Mouse (Mus musculus) limb, embryonic 10.5 days (tissue): Measurements from ENCODE around the gene Gabbr2. TPM values are rescaled to one million over a fixed set of nuclear protein-coding genes. Genes with fewer than 3 reads are reported as not detected.
A peak's percentile ranks its signal among the peaks of the same experiment; 100 is the strongest.

Experiments used
- DNase-seq: peaks from one replicate; pipeline ENCODE4 v3.0.0-alpha.2; 2017; ENCODE audit warnings: low spot score
- H3K27ac ChIP-seq: fragments of 300-500 bp; sonication (generic); 2 replicates; pipeline ENCODE4 v1.5.1; 2016; ENCODE audit warnings: mild to moderate bottlenecking
- H3K27me3 ChIP-seq: fragments of 300-500 bp; sonication (generic); 2 replicates; pipeline ENCODE4 v1.6.1; 2016; ENCODE audit warnings: low read depth, mild to moderate bottlenecking; ENCODE audit not compliant: poor library complexity, severe bottlenecking
- H3K36me3 ChIP-seq: fragments of 300-500 bp; sonication (generic); 2 replicates; pipeline ENCODE4 v1.6.1; 2016; ENCODE audit warnings: mild to moderate bottlenecking, moderate library complexity
- H3K4me1 ChIP-seq: fragments of 300-500 bp; sonication (generic); 2 replicates; pipeline ENCODE4 v1.6.1; 2016
- H3K4me3 ChIP-seq: fragments of 300-500 bp; sonication (generic); 2 replicates; pipeline ENCODE4 v1.5.1; 2016; ENCODE audit warnings: mild to moderate bottlenecking, moderate library complexity
- H3K9me3 ChIP-seq: fragments of 300-500 bp; sonication (generic); replicated peaks from 2 replicates; pipeline ENCODE4 v1.6.1; 2016; ENCODE audit warnings: mild to moderate bottlenecking
- WGBS: fragments of 180-500 bp; shearing (Covaris S2); methylation state at CpG from one replicate; pipeline ENCODE4 v1.1.7; 2016; 5-methylcytosine and 5-hydroxymethylcytosine counted together
- polyA plus RNA-seq: library from polyadenylated mRNA; unstranded; fragments of >200 nt; fragmentation: Nextera tagmentation; extraction: Ambion mirVana; gene quantifications from 2 replicates; pipeline ENCODE4 v1.2.1, GENCODE M21; 2016

Gene Gabbr2
- polyA plus RNA-seq, 1 experiment from 2014 or later, result 0.10 TPM

DNA sequence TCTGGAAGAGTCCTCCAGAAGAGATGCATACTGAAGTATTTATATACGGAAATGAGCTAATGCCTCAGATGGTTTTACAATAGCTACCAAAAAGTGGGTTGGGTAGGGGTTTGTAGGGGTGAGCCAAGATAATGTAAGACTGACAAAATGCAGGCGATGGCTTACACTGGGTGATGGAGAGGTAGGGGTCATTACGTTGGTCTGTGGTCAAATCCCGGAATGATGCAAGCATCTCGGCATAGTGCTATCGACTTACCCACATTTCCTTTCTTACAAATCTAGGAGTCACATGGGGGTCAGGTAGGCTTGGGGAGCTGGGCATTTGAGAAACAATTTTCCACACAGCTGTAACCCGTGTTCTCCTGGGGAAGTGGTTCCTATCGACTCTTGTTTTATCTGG is 242.7 kb downstream of the Gabbr2 start:
- Histone ChIP-seq H3K36me3 (no peaks in the 10 kb centered on the region), H3K4me1 (peaks cover 15% of the 10 kb centered on the region; the same call in 1 of the 2 replicates), H3K9me3 (no peaks in the 10 kb centered on the region), H3K4me3 (no peak overlapping the region), H3K27ac (no peak overlapping the region), H3K27me3 (peaks cover 8% of the 10 kb centered on the region)
- 82% methylated on average over 8 of the region's 8 CpGs for WGBS
- no peak for DNase-seq

DNA sequence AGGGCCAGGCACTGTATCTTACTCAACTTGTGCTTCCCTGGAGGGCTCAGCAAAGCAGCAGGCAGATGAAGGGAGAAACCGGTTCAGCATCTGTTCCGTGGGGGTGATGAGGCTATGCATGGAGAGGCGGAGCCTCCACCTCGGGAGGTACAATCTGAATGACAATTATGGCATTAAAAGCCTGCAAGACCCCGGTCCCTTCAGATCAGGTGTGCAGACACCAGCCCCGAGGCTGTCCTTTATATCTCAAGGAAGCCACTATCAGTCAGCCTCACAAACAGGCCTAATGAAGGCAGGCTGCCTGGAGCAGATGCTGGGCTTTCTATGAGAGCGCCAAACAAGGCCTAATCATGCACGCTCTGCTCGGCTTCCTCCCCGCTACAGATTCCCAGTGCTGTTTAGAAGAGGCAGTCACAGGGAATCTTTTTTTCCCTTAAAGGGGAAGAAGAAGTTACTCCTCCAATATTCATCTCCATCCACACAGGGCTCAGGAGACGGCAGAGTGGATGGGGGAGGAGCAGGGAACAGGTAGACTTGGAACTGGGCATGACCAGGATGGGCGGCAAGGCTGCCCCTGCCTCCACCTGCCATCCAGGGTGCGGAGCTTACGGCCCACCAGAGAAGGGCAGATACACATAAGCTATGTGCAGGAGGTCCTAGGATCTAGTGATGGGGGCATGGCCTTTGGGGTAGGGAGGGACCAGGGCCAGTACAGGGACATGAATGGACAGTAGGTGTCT is 244.5 kb downstream of the Gabbr2 start:
- peaks cover 8% of the 10 kb centered on the region for H3K27me3 ChIP-seq
- DNase-seq, result no peak
- no peaks in the 10 kb centered on the region for H3K36me3 ChIP-seq
- no peak overlapping the region for H3K4me3 ChIP-seq
- H3K9me3 ChIP-seq, result no peaks in the 10 kb centered on the region
- WGBS, result 35% methylated on average over 14 of the region's 14 CpGs
- H3K27ac ChIP-seq, result no peak overlapping the region
- H3K4me1 ChIP-seq, result peaks cover 14% of the 10 kb centered on the region; the same call in 1 of the 2 replicates

DNA sequence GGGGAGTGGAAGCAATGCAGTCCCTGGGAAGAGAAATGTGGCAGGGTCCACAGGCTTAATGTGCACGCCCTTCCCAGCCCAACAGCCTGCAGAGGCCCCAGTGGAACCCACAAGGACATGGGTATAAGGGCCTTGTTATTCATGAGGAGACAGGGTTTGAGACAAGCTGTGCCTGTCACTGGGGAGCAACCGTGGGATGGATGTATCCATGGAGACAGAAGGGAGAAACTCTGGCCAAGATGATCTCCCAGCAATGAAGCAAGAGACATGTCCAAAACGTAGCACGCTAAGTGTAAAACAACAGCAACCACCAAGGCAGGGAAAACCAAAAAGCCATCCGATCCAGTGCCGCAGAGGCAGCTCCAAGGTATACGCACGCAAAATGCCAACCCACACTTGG is 246.1 kb downstream of the Gabbr2 start:
- Histone ChIP-seq H3K4me1 (0 out of 2 replicates have a peak, but pooled peaks cover 9% of the 10 kb centered on the region), H3K9me3 (no peaks in the 10 kb centered on the region), H3K27me3 (peaks cover 8% of the 10 kb centered on the region), H3K27ac (no peak overlapping the region), H3K36me3 (no peaks in the 10 kb centered on the region), H3K4me3 (no peak overlapping the region)
- 88% methylated on average over 8 of the region's 8 CpGs for WGBS
- DNase-seq, result no peak

DNA sequence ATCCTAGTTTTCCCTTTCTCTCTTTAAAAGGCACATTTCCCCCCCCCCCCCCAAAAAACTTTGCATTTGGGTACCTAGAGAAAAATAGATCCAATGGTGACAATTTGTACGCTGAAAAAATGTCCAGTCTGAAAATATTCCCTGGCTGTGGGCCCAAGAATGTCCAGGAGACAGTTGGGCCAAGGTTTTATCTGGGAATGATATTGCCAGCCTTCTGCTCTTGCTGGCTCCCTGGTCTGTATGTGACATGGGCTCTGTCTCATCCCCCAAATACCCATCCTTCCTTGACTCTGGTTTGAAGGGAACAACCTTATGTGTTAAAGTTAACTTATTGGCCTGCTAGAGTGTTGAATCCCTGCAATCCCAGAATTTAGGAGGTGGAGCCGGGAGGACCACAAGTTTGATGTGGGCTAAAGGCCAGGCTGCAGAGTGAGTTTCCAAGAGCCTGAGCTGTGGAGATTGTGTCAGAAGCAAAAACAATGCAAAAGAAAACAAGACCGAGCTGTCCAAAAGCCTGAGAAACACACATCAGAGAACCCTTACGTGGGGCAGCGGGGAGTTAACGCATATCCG is 247.0 kb downstream of the Gabbr2 start:
- peaks cover 8% of the 10 kb centered on the region for H3K27me3 ChIP-seq
- 88% methylated on average over 7 of the region's 7 CpGs for WGBS
- no peak overlapping the region for H3K27ac ChIP-seq
- H3K4me1 ChIP-seq, result 0 out of 2 replicates have a peak, but pooled peaks cover 9% of the 10 kb centered on the region
- H3K9me3 ChIP-seq, result no peaks in the 10 kb centered on the region
- H3K36me3 ChIP-seq, result no peaks in the 10 kb centered on the region
- H3K4me3 ChIP-seq, result no peak overlapping the region
- no peak for DNase-seq

DNA sequence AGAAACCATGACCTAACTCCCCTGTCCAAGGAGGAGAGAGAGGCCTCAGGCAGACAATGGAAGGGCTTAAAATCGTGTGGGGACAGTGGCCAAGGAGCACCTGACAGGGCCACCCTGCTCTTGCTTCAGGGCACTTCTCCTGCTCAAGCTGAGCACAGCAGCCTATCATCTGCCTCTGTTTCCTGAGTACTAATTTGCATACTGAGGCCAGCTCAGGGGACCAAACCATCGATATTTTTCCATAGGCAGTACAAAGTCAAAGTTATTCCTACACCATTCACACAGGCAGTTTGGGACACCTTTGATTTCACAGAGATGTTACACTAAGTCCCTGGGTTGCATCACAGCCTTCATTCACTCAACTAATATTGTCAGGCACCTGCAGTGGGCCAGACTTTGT is 249.1 kb downstream of the Gabbr2 start:
- 44% methylated on average over 2 of the region's 2 CpGs for WGBS
- H3K27ac ChIP-seq, result no peak overlapping the region

DNA sequence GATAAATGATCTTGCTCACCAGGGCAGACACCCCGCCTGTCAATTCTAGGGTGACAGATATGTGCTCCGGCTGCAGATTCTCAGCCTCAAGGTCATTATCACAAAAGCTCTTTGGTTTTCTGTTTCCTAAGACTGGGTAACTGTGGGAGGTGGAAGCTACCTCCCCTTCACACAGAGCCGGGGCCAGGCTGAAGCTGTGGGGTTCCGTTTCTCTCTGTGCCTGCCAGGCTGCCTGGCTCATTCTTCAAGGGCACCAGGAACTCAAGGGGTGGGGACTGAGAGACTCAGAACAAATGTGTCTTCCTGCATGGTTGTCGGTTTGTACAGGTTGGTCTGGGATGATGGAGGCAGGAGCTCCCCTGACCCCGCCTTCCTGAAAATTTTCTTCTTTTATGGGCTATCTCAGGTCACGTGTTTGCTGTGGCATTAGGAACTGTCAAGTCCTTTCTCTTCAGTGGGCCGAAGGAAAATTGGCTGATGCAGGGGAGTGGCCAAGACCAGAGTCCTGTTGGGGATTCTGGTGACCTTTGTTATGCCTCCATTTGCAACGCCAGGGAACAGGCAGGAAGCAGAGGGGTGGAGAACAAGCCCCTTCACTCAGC is 254.7 kb downstream of the Gabbr2 start:
- WGBS, result 41% methylated on average over 9 of the region's 9 CpGs
- Histone ChIP-seq H3K27me3 (peaks cover 2% of the 10 kb centered on the region; the same call in 1 of the 2 replicates), H3K4me3 (no peak overlapping the region), H3K9me3 (no peaks in the 10 kb centered on the region), H3K36me3 (no peaks in the 10 kb centered on the region), H3K27ac (no peak overlapping the region), H3K4me1 (peaks cover 5% of the 10 kb centered on the region; the same call in 1 of the 2 replicates)
- DNase-seq, result no peak

More for the DNA sequence above, 249.1 kb downstream of the Gabbr2 start:
- no peak overlapping the region for H3K4me3 ChIP-seq
- H3K36me3 ChIP-seq, result no peaks in the 10 kb centered on the region
- no peak for DNase-seq
- 0 out of 2 replicates have a peak, but pooled peaks cover 9% of the 10 kb centered on the region for H3K4me1 ChIP-seq
- peaks cover 7% of the 10 kb centered on the region for H3K27me3 ChIP-seq
- no peaks in the 10 kb centered on the region for H3K9me3 ChIP-seq

DNA sequence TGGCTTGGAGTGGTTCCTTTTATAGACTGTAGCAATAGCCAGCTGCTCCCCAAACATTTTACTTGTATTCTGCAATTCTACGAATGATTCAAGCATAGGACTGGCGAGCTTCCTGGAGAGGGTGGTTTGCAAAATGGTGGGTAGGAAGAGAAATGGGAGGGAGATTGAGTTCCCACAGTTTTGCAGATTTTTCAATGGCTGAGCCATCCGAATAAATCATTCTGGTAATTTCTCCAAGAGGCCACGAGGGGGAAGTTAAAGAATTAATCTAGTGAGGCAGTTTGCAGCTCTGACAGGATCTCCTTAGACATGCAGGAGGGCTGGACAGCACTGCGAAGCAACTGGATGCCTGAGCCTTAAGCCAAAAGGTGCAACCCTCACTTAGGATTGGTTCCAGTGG is 256.8 kb downstream of the Gabbr2 start:
- H3K9me3 ChIP-seq, result no peaks in the 10 kb centered on the region
- H3K27ac ChIP-seq, result no peak overlapping the region
- WGBS, result 69% methylated on average over 5 of the region's 5 CpGs
- H3K36me3 ChIP-seq, result no peaks in the 10 kb centered on the region
- DNase-seq, result no peak
- peaks cover 6% of the 10 kb centered on the region; the same call in 1 of the 2 replicates for H3K27me3 ChIP-seq
- no peak overlapping the region for H3K4me3 ChIP-seq
- peaks cover 12% of the 10 kb centered on the region for H3K4me1 ChIP-seq

DNA sequence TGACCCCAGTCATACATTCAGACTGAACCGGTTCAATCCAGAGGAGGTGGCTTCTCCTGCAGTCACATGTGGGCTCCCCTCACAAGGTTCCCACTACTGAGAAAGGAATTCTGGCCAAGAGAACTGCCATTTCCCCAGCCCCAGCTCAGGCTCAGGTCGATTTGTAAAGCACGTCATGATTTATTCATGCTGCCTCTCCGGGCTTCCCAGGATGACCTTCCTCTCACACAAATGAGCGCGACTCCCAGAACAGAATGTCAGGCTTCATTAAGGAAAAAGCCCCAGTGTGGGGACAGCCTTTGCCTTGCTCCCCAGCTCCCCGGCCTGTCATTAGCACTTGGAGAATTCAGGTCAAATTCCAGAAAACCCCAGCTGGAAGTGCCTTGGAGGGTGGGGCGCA is 260.1 kb downstream of the Gabbr2 start:
- peaks cover 10% of the 10 kb centered on the region; the same call in 1 of the 2 replicates for H3K27me3 ChIP-seq
- H3K9me3 ChIP-seq, result no peaks in the 10 kb centered on the region
- no peak overlapping the region for H3K4me3 ChIP-seq
- 17% methylated on average over 8 of the region's 8 CpGs for WGBS
- peak overlapping the region; percentile 50; the same call in 1 of the 2 replicates for H3K27ac ChIP-seq
- H3K36me3 ChIP-seq, result no peaks in the 10 kb centered on the region
- no peak for DNase-seq
- H3K4me1 ChIP-seq, result peaks cover 33% of the 10 kb centered on the region

DNA sequence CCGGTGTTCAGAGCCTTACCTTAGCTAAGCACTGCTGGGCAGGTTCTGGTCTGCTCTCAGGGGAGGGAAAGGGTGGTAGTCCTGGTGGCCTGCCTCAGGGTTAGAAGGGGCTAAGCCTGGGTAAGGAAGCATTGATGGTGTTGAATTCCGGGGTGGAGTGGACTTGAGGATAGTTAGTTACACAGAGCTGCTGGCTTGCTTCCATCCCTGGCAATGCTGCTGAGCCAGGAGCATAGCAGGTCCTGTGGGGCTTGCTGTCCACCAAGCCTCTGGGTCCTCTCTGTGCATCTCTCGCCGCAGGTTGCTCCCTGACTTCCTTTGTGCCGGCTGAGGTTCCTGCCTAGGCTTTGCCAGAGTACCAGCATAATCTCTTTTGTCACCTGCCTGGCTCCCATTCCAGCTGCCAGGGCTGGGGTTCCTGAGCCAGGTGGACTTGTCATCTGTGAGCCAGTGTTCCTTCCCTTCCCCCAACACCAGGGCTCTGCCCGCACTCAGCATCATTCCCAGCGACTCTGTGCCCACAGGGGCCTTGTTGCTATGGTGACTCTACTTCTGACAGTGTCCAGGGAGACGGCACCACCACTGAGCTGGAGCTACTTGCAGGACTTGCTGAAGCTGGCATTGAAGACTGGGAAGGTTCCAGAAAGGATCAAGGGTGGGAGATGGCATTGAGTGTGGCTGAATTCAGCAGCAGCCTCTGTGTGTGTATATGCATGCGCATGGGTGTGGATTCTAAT is 262.2 kb downstream of the Gabbr2 start:
- peaks cover 10% of the 10 kb centered on the region; the same call in 1 of the 2 replicates for H3K27me3 ChIP-seq
- DNase-seq, result no peak
- no peak overlapping the region for H3K27ac ChIP-seq
- no peaks in the 10 kb centered on the region for H3K36me3 ChIP-seq
- peaks cover 41% of the 10 kb centered on the region for H3K4me1 ChIP-seq
- 75% methylated on average over 9 of the region's 9 CpGs for WGBS
- H3K4me3 ChIP-seq, result no peak overlapping the region
- no peaks in the 10 kb centered on the region for H3K9me3 ChIP-seq

DNA sequence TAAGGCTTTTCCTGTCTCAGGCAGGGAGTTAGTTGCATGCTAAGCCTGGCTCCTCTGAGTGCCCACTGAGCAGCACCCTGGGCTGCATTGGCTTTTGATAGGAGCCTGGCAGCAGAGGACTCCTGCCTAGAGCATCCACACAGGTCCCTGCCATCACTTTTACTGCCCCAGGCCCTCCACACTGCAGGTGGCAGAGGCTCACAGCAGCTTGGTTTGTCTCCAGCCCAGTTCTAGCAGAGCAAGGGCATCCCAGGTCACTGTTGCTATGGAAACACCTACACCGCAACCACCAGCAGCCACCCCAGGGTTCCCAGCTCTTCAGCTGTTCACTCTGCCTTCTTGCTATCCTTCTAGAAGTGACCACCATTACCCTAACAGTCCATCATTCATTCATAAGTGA is 263.4 kb downstream of the Gabbr2 start:
- peaks cover 41% of the 10 kb centered on the region for H3K4me1 ChIP-seq
- H3K36me3 ChIP-seq, result no peaks in the 10 kb centered on the region
- H3K9me3 ChIP-seq, result no peaks in the 10 kb centered on the region
- no peak for DNase-seq
- 45% methylated on average over 1 of the region's 1 CpGs for WGBS
- peaks cover 10% of the 10 kb centered on the region; the same call in 1 of the 2 replicates for H3K27me3 ChIP-seq
- H3K4me3 ChIP-seq, result no peak overlapping the region
- no peak overlapping the region for H3K27ac ChIP-seq

DNA sequence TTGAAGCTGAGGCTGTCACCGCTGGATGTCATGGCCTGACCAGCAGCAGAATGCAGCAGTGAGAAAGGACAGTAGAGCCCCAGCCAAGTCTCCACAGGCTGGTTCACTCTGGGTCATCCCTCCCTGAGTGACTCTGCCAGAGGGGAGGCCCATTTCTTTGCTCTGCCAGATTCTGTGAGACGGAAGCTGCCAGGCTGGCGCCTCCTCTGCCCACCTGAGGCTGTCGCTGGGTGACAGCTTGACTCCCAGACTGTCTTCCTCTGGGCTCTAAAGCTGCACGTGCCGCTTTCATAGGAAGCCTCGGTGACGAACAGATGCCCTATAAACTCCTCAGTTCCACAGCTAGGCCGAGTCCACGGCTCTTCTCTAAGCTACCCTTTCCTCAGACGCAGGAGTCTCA is 264.5 kb downstream of the Gabbr2 start:
- no peak for DNase-seq
- Histone ChIP-seq H3K27ac (peak overlapping the region; percentile 38), H3K27me3 (peaks cover 9% of the 10 kb centered on the region; the same call in 1 of the 2 replicates), H3K4me3 (no peak overlapping the region), H3K9me3 (no peaks in the 10 kb centered on the region), H3K4me1 (peaks cover 41% of the 10 kb centered on the region), H3K36me3 (no peaks in the 10 kb centered on the region)
- 84% methylated on average over 11 of the region's 11 CpGs for WGBS

DNA sequence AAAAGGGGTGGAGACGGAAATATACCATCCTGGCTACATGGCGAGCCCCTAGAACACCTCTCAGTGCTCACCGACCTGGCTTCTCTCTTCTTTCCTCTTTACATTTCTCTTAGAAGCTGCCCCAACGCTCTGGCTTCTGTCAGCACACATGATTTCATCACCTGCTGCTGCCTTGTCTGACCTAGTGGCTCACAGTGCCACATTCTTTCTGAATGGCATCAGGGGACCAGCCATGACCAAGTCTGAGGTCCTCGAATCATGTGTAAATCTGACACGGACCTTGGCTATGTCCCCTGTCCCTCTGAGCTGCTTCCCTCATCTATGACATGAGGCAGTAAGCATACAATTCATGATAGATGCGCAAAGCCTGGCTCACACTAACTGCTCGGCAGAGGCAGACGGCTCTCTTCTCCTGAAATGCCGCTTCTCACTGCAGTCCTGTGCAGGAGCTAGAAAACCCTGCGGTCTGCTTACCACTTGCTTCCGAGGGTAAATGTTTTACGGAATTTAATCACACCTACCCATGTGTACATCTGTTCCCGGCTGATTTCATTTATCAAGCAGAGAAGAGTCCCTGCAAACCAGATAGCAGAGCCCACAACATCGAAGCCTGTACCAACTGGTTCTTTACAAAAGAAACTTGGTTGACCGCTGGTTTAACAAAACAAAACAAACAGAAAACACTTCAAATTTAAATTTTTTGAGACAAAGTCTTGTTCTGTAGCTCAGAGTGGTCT is 270.7 kb downstream of the Gabbr2 start:
- no peak overlapping the region for H3K4me3 ChIP-seq
- no peaks in the 10 kb centered on the region for H3K9me3 ChIP-seq
- H3K36me3 ChIP-seq, result no peaks in the 10 kb centered on the region
- peaks cover 25% of the 10 kb centered on the region; the same call in 1 of the 2 replicates for H3K4me1 ChIP-seq
- peaks cover 31% of the 10 kb centered on the region for H3K27me3 ChIP-seq
- 88% methylated on average over 16 of the region's 16 CpGs for WGBS
- DNase-seq, result no peak
- H3K27ac ChIP-seq, result no peak overlapping the region
